Mouse (Mus musculus) bone marrow, adult 2 months (tissue): ENCODE results near the gene Rab3b. TPM values are rescaled to one million over a fixed set of nuclear protein-coding genes. Genes with fewer than 3 reads are reported as not detected.
A peak's percentile ranks its signal among the peaks of the same experiment; 100 is the strongest.

ENCODE experiments used
- H3K27ac ChIP-seq: fragments of 200-500 bp; 2 replicates; pipeline ENCODE4 v1.5.1; 2012; ENCODE audit warnings: low read depth, mild to moderate bottlenecking, control low read depth, inconsistent platforms, low read length; ENCODE audit not compliant: control insufficient read depth, poor library complexity, insufficient read depth
- H3K4me1 ChIP-seq: fragments of 200-500 bp; 2 replicates; pipeline ENCODE4 v1.6.1; 2011; ENCODE audit warnings: low read length; ENCODE audit not compliant: control insufficient read depth, insufficient read depth
- H3K4me3 ChIP-seq: fragments of 200-500 bp; replicated peaks from 2 replicates; pipeline ENCODE3; 2011; ENCODE audit warnings: mild to moderate bottlenecking, low read depth, low read length, control low read depth; ENCODE audit not compliant: control insufficient read depth
- CTCF ChIP-seq: fragments of 200-500 bp; IDR thresholded peaks from 2 replicates; pipeline ENCODE4 v1.5.1; 2011; ENCODE audit warnings: low read length, control low read depth; ENCODE audit not compliant: control insufficient read depth, insufficient read depth
- POLR2A ChIP-seq: fragments of 200-500 bp; IDR thresholded peaks from 2 replicates; pipeline ENCODE4 v1.6.1; 2011; ENCODE audit warnings: low read depth, mild to moderate bottlenecking, control low read depth, low read length, borderline replicate concordance; ENCODE audit not compliant: control insufficient read depth
- WGBS: fragments of 180-500 bp; shearing (Covaris S2); methylation state at CpG from one replicate; pipeline ENCODE4 v1.1.7; 2018; 5-methylcytosine and 5-hydroxymethylcytosine counted together
- polyA plus RNA-seq: library from polyadenylated mRNA; stranded (reverse); fragments of >200 nt; gene quantifications from 2 replicates; pipeline ENCODE4 v1.2.4, GENCODE M21; 2011; ENCODE audit warnings: low replicate concordance; ENCODE audit not compliant: missing spikeins, insufficient read depth, insufficient read length

Rab3b gene
- polyA plus RNA-seq = 1.8 TPM in 1 of 2 replicates, not detected in the other

- Histone ChIP-seq H3K4me3 (peak within 1 kb of the TSS; percentile 18), H3K27ac (no peak within 1 kb of the TSS; the same call in 1 of the 2 replicates), H3K4me1 (no peaks in the 10 kb centered on the region; the same call in none of the 2 replicates)
- WGBS = 2% methylated on average over 46 of the region's 46 CpGs
- TF ChIP-seq POLR2A (no peak; the same call in 1 of the 2 replicates), CTCF (no peak)
These were observed at the start of gene Rab3b for GRCm38 (mm10) chr4:108878963-108879822. Gene Rab3b, plus strand, starts transcription at chr4:108879063.

DNA sequence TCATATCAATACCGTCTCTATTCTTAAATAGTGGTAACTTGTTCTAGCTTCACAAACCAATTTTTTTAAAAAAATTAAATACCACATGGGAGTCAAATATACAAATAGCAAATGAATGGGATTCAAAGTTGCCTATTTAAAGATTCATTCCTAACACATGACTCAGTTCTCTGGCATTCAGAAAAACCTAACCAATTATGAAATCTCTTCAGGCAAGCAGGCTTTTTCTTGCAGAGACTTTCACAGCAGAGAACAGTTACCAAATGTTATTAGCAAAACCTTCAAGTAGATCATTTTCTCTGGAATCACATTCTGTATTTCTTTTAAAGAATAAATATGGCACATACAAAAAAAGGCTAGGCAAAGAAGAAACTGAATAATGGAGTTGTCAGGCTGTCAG, 48.2 kb upstream of the Rab3b start:
- TF ChIP-seq POLR2A (no peak), CTCF (no peak)
- no peak overlapping the region for H3K27ac ChIP-seq
- no peaks in the 10 kb centered on the region for H3K4me1 ChIP-seq
- H3K4me3 ChIP-seq = no peak overlapping the region
- WGBS = 92% methylated on average over 1 of the region's 1 CpGs

DNA sequence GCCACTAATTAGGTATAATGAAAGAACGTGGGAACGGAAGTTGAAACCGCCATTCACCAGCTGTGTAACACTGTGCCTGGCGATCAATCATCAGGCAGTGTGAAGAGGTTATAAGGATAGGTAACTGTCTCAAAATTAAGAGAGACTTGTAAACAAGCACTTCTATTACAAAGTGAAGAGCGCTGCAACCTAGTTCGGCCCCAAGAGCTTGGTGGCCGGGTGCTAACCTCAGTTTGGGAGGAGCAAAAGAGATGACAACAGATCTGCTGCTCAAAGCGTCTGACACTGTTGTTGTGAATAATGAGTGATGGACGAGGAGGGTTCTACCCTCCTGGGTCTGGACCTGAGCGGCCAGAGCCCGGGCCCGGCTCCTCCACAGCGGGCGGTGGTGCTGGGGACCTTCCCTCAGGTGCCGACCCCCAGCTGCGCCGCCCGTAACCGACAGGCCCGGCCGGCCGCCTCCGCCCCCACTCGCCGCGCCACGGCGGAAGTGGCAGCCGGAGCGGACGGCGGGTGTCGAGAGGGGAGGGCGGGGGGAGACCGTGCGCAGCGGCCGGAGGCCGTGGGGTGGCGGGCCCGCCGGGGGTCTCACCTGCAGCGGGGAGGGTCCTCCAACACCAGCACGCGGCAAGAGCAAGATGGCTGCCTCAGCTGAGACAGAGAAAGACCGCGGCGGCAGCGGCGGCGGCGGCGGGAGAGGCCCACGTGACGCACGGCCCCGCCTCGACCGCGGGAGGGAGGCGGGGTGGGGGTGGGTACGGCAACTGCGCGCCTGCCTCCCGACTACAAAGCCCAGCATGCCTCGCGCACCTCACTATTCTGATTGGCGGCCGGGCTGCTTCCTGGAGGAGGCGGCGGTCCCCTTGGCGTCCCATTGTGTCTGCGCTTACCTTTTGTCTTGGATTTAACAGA, 45.7 kb upstream of the Rab3b start, which contains the start of gene Btf3l4:
TSS of gene Btf3l4 (minus strand) at position 699 of the 912 bp plus-strand sequence.
- Histone ChIP-seq H3K4me3 (peak within 1 kb of the TSS; percentile 83), H3K4me1 (no peaks in the 10 kb centered on the region), H3K27ac (peak within 1 kb of the TSS; percentile 87)
- WGBS = under 1% methylated on average over 72 of the region's 73 CpGs
- TF ChIP-seq POLR2A (peak; percentile 44; the same call in 1 of the 2 replicates), CTCF (no peak)

DNA sequence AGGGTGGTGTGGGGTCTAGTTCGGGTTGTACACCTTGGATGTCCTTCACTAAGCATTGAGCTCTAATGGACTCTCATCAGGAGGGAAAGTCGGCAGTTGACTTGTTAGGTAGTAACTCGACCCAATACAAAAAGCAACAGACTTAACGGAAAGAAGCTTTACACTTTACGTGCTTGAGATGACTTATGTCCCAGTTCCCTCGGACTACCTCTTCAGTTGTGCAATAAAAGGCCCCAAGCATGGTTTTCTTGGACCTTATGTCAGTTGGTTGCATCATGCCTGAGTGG, 45.1 kb upstream of the Rab3b start:
- TF ChIP-seq CTCF (no peak), POLR2A (no peak)
- Histone ChIP-seq H3K4me3 (peak overlapping the region; percentile 83), H3K27ac (peak overlapping the region; percentile 87), H3K4me1 (no peaks in the 10 kb centered on the region)
- under 1% methylated on average over 6 of the region's 6 CpGs for WGBS

DNA sequence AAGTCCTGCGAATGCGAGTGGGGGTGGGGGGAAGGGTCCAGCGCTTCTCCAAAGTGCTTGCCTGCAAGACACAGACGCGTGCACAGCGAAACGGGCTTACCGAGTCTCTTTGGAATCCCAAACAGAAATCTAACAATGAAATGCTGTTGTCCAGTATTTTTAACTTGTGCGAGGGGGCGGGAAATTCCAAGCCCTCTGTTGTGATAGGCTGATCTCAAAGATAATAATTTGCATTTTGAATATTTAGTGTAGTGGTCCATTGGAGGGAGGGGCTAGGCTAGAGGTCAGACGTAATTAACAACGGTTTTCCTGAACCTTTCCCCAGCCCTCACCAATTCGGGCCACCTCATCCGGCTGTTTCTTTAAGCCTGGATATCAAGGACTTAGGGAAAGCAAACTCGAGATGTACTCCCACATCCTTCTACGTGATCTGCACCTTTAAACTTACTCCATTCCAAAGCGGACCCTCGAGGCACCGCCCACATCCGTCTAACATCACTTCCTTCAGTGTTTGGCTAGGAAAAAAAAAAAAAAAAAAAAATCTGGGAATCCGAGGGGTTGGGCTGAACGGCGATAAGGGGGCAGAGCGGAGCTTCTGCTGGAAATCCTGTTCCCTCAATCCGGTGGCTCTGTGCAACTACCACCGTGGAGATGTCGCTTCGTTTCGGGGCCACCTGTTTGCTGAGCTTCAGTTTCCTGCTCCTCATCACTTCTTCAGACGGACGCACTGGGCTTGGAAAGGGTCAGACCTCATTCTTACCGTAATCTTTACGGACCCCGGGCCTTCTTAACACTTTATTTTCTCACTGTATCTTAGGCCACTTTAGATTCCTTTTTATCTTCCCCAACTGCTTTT, 44.5 kb upstream of the Rab3b start, which contains the start of gene Txndc12:
TSS of gene Txndc12 (plus strand) at position 487 of the 856 bp plus-strand sequence.
- peak within 1 kb of the TSS; percentile 83 for H3K4me3 ChIP-seq
- TF ChIP-seq POLR2A = no peak
- TF ChIP-seq CTCF = no peak
- no peaks in the 10 kb centered on the region for H3K4me1 ChIP-seq
- under 1% methylated on average over 34 of the region's 34 CpGs for whole genome bisulfite sequencing
- peak within 1 kb of the TSS; percentile 87 for H3K27ac ChIP-seq

GRCm38 (mm10) chr4:108834971-108835311, 43.9 kb upstream of the Rab3b start:
- Histone ChIP-seq H3K4me1 (no peaks in the 10 kb centered on the region), H3K4me3 (peak overlapping the region; percentile 83), H3K27ac (no peak overlapping the region)
- WGBS = 1% methylated on average over 15 of the region's 15 CpGs
- TF ChIP-seq CTCF = no peak
- no peak for TF ChIP-seq POLR2A

- TF ChIP-seq CTCF (no peak), POLR2A (no peak)
- Histone ChIP-seq H3K4me1 (no peaks in the 10 kb centered on the region), H3K4me3 (peak overlapping the region; percentile 20), H3K27ac (no peak overlapping the region)
- whole genome bisulfite sequencing = 60% methylated on average over 3 of the region's 3 CpGs
These were observed 43.4 kb upstream of the Rab3b start for GRCm38 (mm10) chr4:108835496-108835895.

- Histone ChIP-seq H3K4me1 (no peaks in the 10 kb centered on the region), H3K4me3 (no peak overlapping the region), H3K27ac (no peak overlapping the region)
- TF ChIP-seq CTCF (no peak), POLR2A (no peak)
- 94% methylated on average over 4 of the region's 4 CpGs for WGBS
These were observed 40.8 kb upstream of the Rab3b start for GRCm38 (mm10) chr4:108838031-108838430.
